Mouse (Mus musculus) limb, embryonic 14.5 days (tissue): ENCODE results near the gene Prelid3b. TPM values are rescaled to one million over a fixed set of nuclear protein-coding genes. Genes with fewer than 3 reads are reported as not detected.

Experiments used
- ATAC-seq: fragments of 200-750 bp; cut with Nextera tagmentation; 2 replicates; pipeline ENCODE4 v1.8.0; 2017; ENCODE audit warnings: low read depth, moderate number of reproducible peaks, moderate TSS enrichment; ENCODE audit not compliant: low FRiP score
- DNase-seq: peaks from one replicate; pipeline ENCODE4 v3.0.0-alpha.2; 2015; ENCODE audit warnings: low spot score
- H3K27ac ChIP-seq: fragments of 300-500 bp; sonication (generic); replicated peaks from 2 replicates; pipeline ENCODE4 v1.5.1; 2014; ENCODE audit warnings: low read depth, mild to moderate bottlenecking, low read length, moderate library complexity, mixed read lengths
- H3K27me3 ChIP-seq: fragments of 300-500 bp; sonication (generic); 2 replicates; pipeline ENCODE4 v1.6.1; 2014; ENCODE audit warnings: low read length, mixed read lengths; ENCODE audit not compliant: control insufficient read depth, insufficient read depth
- H3K36me3 ChIP-seq: fragments of 300-500 bp; sonication (generic); 2 replicates; pipeline ENCODE4 v1.6.1; 2014; ENCODE audit warnings: mild to moderate bottlenecking, low read length, moderate library complexity, mixed read lengths; ENCODE audit not compliant: control insufficient read depth, insufficient read depth
- H3K4me1 ChIP-seq: fragments of 300-500 bp; sonication (generic); 2 replicates; pipeline ENCODE4 v1.6.1; 2014; ENCODE audit warnings: antibody characterized with exemption, low read length, mixed read lengths; ENCODE audit not compliant: control insufficient read depth, insufficient read depth
- H3K4me2 ChIP-seq: fragments of 300-500 bp; sonication (generic); replicated peaks from 2 replicates; pipeline ENCODE4 v1.6.1; 2014; ENCODE audit warnings: low read depth, mild to moderate bottlenecking, low read length, moderate library complexity; ENCODE audit not compliant: severe bottlenecking
- H3K4me3 ChIP-seq: fragments of 300-500 bp; sonication (generic); replicated peaks from 2 replicates; pipeline ENCODE4 v1.5.1; 2014; ENCODE audit warnings: low read length
- H3K9ac ChIP-seq: fragments of 300-500 bp; sonication (generic); 2 replicates; pipeline ENCODE4 v1.6.1; 2014; ENCODE audit warnings: mild to moderate bottlenecking, low read depth, low read length, moderate library complexity; ENCODE audit not compliant: severe bottlenecking
- H3K9me3 ChIP-seq: fragments of 300-500 bp; sonication (generic); 2 replicates; pipeline ENCODE4 v1.6.1; 2016; ENCODE audit warnings: low read length; ENCODE audit not compliant: control insufficient read depth
- POLR2A ChIP-seq: fragments of 200-500 bp; IDR thresholded peaks from 2 replicates; pipeline ENCODE4 v1.8.0; 2012; ENCODE audit warnings: inconsistent platforms, mild to moderate bottlenecking, moderate library complexity, borderline replicate concordance; ENCODE audit not compliant: insufficient read depth, insufficient read length; ENCODE audit errors: extremely low read depth
- WGBS: fragments of 180-500 bp; shearing (Covaris S2); extraction: QIAGEN DNeasy Blood & Tissue Kit; methylation state at CpG from one replicate; pipeline ENCODE4 v1.1.7; 2014; 5-methylcytosine and 5-hydroxymethylcytosine counted together
- polyA plus RNA-seq, 2 experiments: library from polyadenylated mRNA; depleted of rRNA in 1 of 2; stranded (reverse) in 1 of 2; unstranded in 1 of 2; fragments of >200 nt; fragmentation: Nextera tagmentation in 1 of 2; extraction: Ambion mirVana in 1 of 2; gene quantifications; 2 replicates each; pipeline versions ENCODE4 v1.2.1 to v1.2.3; 2012 to 2014

Gene Prelid3b
- polyA plus RNA-seq, 2 experiments, result 89.5 to 112 TPM

DNA sequence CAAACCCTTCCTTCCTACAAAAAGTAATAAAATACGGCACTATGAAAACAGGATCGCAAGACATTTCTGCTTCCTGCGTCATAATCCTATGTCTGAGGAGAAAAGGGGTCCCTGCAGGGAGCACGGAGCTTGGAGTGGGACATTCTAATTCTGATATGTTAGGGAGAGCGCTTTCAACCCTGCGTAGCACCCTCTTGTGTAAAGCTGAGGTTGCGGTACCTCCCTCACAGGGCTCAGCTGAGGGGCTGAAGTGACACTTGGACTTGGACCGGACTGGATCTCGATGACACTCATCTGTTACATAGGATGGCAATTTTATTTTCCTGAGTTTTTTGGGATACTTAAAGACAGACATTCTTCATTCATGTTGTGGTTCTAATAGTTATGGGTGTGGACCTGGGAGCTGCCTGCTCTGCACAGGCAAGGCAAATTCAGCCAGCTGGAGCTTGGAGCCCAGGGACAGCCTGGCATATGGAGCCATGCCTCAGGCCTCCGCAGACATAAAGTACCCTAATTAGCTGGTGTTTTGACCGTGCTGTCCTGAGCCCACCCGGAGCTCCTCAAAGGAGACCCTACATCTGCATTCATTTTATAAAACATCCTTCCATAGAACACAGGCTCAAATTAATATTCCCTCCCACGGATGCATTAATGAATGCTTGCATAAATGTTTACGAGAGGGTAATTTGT, 28.1 kb upstream of the Prelid3b start:
- Histone ChIP-seq H3K4me2 (no peak overlapping the region), H3K9ac (no peak overlapping the region), H3K4me3 (no peak overlapping the region), H3K9me3 (no peaks in the 10 kb centered on the region), H3K4me1 (peaks cover 3% of the 10 kb centered on the region; the same call in 1 of the 2 replicates), H3K36me3 (no peaks in the 10 kb centered on the region), H3K27me3 (no peaks in the 10 kb centered on the region), H3K27ac (no peak overlapping the region)
- DNase-seq (no peak), ATAC-seq (no peak)
- TF ChIP-seq POLR2A, result no peak
- 51% methylated on average over 14 of the region's 14 CpGs for WGBS

DNA sequence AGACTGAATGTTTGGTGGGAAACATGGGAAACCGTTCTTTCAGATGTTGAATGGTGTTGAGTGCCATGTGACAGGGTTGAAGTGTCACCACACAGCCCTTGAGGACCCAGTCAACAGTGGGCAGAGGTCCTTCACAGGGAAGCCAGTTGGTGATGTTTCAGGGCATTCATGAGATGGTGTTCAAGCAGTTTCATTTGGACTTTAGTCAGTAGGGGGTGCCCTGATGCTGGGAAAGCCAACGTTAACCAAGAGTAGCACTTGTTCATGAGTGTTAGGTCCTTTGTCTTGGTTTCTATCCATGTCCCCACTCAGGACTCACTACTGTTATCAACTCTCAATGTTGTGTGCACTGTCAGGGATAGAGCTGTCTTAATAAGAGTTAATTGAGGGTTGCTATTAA, 20.0 kb upstream of the Prelid3b start:
- 77% methylated on average over 2 of the region's 2 CpGs for WGBS
- H3K4me3 ChIP-seq, result no peak overlapping the region
- ATAC-seq, result no peak

DNA sequence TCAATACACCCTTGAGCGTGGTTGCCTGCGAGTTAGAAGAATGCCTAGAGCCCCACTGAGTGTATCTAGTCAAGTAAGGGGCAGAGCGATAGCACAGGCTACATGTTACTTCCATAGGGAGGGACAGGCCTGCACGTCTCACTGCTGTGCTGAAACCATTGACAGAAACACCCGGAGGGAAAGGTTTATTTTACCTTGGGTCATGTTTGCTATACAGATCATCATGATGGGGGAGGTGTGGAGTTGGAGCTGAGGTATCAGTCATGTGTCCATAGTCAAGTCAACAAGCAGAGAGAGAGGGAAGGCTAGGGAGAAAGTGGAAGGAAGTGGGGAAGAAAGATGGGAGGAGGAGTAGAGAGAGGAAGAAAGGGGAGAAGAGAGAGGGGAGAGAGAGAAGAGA, 14.1 kb upstream of the Prelid3b start:
- Histone ChIP-seq H3K9ac (no peak overlapping the region), H3K36me3 (no peaks in the 10 kb centered on the region), H3K4me1 (no peaks in the 10 kb centered on the region), H3K4me2 (no peak overlapping the region), H3K4me3 (no peak overlapping the region), H3K9me3 (no peaks in the 10 kb centered on the region), H3K27me3 (no peaks in the 10 kb centered on the region), H3K27ac (no peak overlapping the region)
- no peak for ATAC-seq
- DNase-seq, result no peak
- TF ChIP-seq POLR2A, result no peak
- WGBS, result 82% methylated on average over 5 of the region's 5 CpGs

More for the DNA sequence above, 20.0 kb upstream of the Prelid3b start:
- Histone ChIP-seq H3K9me3 (0 out of 2 replicates have a peak, but pooled peaks cover 2% of the 10 kb centered on the region), H3K4me2 (no peak overlapping the region), H3K27ac (no peak overlapping the region), H3K4me1 (no peaks in the 10 kb centered on the region), H3K9ac (no peak overlapping the region), H3K36me3 (no peaks in the 10 kb centered on the region), H3K27me3 (no peaks in the 10 kb centered on the region)
- no peak for TF ChIP-seq POLR2A
- no peak for DNase-seq

DNA sequence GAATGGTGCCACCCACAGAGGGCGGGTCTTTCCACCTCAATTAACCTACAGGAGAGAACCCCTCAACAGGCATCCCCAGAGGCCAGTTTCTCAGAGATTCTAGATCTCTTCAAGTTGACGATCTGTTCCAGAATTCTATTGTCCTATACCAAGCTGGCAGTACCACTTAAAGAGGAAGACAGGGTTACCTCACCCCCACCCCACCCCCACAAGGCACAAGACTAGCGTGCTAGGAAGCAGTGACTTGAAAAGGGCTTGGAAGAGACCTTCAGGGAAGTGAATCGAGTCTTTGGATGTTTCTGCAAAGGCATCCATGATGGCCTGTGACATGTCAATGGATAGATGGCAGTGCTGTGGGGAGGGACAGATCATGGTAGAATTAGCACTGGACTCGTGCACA, 5.9 kb upstream of the Prelid3b start:
- Histone ChIP-seq H3K4me3 (no peak overlapping the region), H3K9me3 (no peaks in the 10 kb centered on the region), H3K27ac (no peak overlapping the region), H3K36me3 (no peaks in the 10 kb centered on the region), H3K4me2 (no peak overlapping the region), H3K9ac (no peak overlapping the region), H3K27me3 (no peaks in the 10 kb centered on the region), H3K4me1 (no peaks in the 10 kb centered on the region)
- ATAC-seq (no peak), DNase-seq (no peak)
- no peak for TF ChIP-seq POLR2A
- 70% methylated on average over 5 of the region's 5 CpGs for WGBS

DNA sequence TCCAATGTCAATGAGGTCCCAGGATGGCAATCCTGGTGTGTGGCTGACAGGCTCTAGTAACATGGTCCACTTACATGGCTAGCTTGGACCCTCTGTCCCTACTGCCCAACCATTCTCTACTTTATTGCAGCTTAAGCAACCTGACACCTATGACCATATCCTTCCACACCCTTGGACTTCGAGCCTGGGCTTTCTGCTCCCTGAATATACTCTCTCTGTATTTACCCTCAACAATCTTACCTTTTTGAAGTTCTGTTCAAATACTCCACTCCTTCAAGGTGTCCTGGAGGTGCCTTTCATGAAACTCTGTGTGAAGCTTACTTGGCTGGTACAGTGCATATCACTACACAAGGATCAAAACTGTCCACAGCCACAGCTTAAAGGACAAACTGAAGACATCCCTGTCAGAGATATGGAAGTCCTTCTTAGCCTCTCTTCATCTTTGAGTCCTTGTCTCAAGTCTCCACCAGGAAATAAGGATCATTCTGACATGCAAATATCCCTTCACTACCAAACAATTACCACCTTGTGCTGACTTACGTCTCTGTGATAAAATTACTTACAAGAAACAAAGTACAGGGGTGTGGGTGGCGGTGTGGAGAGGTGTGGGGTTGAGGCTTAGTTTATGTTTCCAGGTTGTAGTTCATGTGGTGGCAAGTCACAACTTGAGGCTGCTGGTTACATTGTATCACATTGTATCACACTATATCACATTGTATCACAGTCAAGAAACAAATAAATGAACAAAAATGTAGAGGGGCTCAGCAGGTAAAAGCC, 4.8 kb upstream of the Prelid3b start:
- no peak for TF ChIP-seq POLR2A
- no peaks in the 10 kb centered on the region for H3K27me3 ChIP-seq
- peaks cover 3% of the 10 kb centered on the region; the same call in 1 of the 2 replicates for H3K4me1 ChIP-seq
- H3K4me3 ChIP-seq, result no peak overlapping the region
- no peaks in the 10 kb centered on the region for H3K36me3 ChIP-seq
- ATAC-seq (no peak), DNase-seq (no peak)
- no peaks in the 10 kb centered on the region for H3K9me3 ChIP-seq
- H3K27ac ChIP-seq, result no peak overlapping the region
- H3K9ac ChIP-seq, result no peak overlapping the region
- no peak overlapping the region for H3K4me2 ChIP-seq
- 59% methylated on average over 3 of the region's 3 CpGs for WGBS
